Mouse (Mus musculus): Measurements from ENCODE around the gene Fsd1l.
"Not testable (repeated sequence)": the region's sequence is repeated elsewhere in the genome, so short reads cannot be mapped to it uniquely, and the experiment has no call there.

Fsd1l gene

DNA sequence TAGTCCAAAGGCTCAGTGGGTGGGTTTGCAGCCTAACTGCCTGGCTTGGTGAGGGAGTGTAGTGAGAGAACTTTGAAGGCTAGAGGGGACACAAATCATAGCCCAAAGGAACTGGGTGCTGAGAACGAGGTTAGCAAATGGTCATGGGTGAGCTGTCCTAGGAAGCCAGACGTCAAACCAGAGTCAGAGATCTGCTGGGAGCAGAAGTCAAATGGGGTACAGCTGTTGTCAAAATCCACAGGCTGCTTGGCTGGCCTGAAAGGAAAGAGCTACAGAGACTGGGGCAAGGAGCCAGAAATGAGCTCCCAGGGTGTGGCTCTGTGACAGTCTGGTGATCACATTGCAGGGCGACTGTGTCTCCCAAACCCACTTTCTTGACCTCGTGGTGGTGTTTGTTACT lies 2.3 kb upstream of the Fsd1l start:
- in situ Hi-C loops (cut with MboI) = no loop called here

GRCm38 (mm10) chr4:53630963-53631315 lies 332 bp upstream of the Fsd1l start:
- in situ Hi-C loops (cut with MboI) = no loop called here

GRCm38 (mm10) chr4:53632011-53632349 lies 709 bp downstream of the Fsd1l start:
- in situ Hi-C loops (cut with MboI) = no loop called here

- in situ Hi-C loops (cut with MboI) = no loop called here
Measured at GRCm38 (mm10) chr4:53635336-53635735, 4.1 kb downstream of the Fsd1l start.

DNA sequence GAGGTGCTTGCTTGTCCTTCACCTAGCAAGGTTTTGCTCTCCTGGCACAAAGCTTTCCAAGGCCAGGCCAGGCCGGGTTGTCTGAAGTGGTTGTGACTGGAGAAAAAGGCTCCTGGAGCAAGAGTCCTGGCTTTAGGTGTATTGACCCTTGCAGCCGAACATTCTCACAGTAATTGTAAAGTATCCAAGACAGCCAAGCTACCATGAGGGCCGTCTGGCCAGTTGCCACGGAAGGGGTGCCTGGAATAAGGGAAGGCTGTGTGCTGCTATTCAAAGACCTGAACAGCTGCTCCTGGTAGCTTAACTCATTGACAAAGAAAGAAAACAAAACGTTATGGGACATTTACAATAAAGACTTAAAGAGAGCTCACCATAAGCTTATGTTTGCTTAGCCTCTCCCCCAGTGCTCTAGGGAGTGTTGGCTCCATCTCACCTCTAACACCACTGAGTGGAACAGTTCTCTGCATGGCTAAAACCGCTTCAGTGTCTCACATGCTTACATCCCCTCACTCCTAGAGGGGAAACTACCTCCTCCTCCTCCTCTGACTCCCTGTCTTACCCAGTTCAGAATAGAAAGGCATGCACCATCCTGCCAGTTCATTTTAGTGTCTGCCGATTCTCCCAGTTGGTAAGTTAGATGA lies 6.1 kb downstream of the Fsd1l start:
- in situ Hi-C loops (cut with MboI) = no loop called here

GRCm38 (mm10) chr4:53638549-53639123 lies 7.4 kb downstream of the Fsd1l start:
- in situ Hi-C loops (cut with MboI) = no loop called here

DNA sequence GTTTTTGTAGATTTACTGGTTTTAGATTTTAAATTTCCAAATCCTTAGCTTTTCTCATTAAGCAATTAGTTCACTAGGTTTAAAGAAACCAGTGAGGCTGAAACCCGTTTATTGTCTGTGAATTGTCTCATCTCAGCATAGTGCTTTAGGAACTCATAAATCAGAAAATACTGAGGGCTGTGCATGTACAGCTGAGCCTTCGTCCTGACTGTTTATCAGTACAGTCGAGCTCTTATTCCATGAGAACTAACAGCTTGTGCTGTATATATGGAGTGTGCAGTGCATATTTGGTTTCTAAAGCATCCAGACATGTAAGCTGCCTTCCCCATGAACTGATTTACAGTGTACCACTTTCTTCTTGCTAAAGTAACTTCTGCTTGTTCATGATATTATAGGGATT lies 26.8 kb downstream of the Fsd1l start:
- in situ Hi-C loops (cut with MboI) = no loop called here

DNA sequence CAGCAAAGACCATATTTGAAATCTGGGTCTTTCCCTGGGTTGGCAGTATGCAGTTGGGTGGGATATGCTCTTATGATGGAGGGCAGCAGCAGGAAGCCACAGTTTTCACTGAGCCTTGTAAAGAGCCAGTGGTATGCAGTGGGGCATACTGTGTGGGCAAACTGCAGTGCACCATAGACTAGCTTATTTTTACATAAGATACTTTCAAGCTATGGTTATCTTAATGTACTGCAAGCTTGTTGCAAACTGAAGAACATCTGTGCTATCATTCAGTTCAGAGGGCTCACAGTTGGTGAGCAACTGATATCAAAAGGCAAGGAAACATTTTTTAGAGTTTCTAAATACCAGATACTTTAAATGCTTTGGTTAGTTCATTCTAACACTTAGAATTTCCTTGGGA lies 29.4 kb downstream of the Fsd1l start:
- in situ Hi-C loops (cut with MboI) = no loop called here

DNA sequence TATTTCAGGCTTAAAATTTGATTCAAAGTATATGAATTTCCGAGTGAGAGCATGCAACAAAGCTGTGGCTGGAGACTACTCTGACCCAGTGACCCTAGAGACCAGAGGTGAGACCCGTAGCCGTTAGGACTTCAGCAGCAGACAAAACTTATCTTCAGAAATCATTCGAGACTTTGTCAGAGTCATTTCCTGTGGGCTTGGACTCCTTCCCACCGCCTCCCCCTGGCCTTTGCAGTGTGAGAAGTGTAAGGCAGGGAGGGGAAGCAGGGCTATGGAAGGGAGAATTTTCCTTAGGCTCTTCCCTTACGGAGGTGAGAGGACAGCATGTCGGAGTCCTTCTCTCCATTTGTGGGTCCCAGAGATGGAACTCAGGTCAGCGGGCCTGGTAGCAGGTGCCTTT lies 50.8 kb downstream of the Fsd1l start:
- in situ Hi-C loops (cut with MboI) = no loop called here

DNA sequence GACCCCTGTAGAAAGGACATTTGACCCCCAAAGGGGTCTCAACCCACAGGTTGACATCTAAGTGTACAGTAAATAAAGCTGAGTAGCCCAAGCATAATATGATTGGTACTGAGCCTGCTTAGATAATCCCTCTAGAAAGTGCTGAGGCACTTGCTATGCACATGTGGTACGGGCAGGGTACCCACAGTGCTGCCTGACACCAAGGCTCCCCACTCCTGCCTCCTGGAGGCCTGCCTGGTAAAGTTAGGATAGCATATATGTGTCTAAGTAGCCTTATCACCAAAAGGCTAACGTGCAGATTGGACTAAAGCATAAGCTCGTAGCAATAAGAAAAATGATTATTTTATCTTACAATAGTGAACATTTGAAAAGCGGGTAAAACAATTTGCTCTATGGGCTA lies 57.7 kb downstream of the Fsd1l start:
- in situ Hi-C loops (cut with MboI) = no loop called here

DNA sequence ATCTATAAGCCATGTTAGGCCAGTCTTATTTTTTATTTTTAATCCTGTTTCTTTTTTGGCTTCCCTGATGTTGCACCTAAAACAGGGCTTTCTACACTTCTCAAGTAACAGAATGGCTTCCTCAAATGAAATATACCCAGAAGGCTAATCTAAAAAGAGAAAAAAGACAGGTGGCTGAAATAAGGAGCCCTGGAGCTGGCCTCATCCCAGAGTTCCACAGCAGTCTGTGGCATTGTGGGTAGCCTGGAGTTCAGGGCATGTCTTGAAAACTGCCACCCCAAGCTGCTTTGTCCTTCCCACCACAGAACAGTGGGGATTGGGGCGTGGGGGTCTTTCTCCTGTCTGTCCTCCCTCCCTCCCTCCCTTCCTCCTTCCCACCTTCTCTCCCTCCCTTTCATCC lies 60.1 kb downstream of the Fsd1l start:
- in situ Hi-C loops (cut with MboI) = no loop called here

GRCm38 (mm10) chr4:53709166-53709565 lies 77.9 kb downstream of the Fsd1l start:
- in situ Hi-C loops (cut with MboI) = not testable (repeated sequence)

- in situ Hi-C loops (cut with MboI) = no loop called here
Measured at GRCm38 (mm10) chr4:53710021-53710420, 78.8 kb downstream of the Fsd1l start.

DNA sequence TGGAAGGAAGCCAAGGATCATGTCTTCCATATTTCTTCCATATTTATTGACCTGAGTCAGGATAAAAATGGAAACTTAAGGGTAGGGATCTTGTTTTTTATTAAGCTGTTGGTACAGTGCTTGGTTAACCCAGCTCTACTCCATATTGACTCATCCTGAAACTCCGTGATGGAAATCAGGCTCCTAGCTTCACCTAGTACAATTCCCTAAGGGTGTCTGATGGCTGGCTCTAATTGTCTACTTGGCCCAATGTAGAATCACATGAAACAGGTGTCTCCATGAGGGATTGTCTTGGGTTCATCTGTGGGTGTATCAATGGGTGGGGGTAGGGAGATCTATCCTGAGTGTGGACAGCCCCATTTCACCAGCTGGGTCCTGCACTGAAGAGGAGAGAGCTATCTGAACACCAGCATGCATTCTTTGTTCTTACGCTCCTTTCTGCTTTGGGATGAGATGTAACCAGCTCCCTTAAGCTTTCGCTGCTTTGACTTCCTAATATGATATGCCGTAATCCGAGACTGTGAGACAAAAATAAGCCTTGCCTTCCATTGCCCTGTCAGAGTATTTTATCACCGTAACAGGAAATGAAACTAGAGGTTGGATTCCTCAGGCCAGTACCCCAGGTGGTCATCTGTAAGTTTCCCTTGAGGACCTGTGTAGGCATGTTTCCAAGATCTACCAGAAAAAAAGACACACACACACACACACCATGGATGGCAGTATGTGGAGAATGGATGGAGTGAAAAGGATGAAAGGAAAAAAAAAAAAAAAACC lies 79.5 kb downstream of the Fsd1l start:
- in situ Hi-C loops (cut with MboI) = no loop called here

GRCm38 (mm10) chr4:53713704-53714050 lies 82.4 kb downstream of the Fsd1l start, which contains the start of gene Fktn:
Gene Fktn (plus strand): TSS chr4:53713998.
- in situ Hi-C loops (cut with MboI) = no loop called here

DNA sequence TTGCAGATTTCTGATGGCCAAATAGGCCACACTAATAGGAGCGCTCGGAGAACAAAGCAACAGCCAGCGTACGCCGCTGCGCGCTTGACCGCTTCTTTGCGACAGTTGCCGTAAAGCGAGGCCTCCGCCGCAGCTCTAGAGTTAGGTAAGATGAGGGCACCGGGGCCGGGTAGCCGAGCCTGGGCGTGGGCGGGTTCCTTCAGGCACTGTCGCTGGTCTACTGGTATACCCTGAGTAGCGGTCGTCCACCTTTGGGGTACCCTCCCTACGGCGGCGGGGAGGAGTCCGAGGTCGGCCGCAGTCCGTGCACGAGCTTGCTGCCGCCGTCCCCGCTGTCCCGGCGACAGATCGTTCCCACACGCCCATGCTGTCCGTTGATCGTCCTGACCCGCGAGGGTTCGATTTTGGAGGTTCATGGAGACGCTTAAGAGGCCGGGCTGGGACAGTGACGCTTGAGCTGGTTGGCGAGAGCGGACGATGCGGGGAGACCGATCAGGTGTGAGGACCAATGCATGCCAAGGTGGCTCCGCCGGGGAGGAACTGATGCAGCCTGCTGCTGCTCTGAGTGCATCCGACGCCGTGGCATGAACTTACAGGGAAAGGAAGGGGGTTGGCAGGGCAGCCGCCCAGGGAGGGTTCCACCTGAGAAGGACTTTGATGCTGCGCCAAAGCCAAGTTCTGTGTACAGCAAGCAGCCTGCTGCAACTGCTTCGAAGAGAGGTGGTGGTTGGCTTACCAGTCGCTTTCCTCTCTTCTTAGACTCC lies 83.0 kb downstream of the Fsd1l start:
- in situ Hi-C loops (cut with MboI) = no loop called here

DNA sequence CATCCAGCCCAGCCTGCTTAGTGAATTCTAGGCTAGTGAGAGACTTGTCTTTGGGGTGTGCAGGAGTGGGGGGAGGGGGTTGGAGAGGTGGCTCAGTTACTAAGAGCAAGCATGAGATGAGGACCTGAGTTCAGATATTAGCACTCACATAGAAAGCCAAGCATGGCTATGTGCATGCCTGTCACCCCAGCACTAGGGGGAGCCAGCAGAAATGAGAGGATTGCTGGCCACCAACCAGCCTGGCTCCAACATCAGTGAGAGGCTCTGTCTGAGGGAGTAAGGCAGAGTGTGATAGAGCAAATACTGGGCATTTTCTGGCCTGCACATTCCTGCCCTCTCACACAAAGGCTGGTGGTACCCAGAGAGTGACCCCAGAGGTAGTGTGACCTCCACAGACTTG lies 84.7 kb downstream of the Fsd1l start:
- in situ Hi-C loops (cut with MboI) = no loop called here

- in situ Hi-C loops (cut with MboI) = no loop called here
Measured at GRCm38 (mm10) chr4:53717546-53717945, 86.3 kb downstream of the Fsd1l start.

GRCm38 (mm10) chr4:53718261-53718660 lies 87.0 kb downstream of the Fsd1l start:
- in situ Hi-C loops (cut with MboI) = no loop called here

DNA sequence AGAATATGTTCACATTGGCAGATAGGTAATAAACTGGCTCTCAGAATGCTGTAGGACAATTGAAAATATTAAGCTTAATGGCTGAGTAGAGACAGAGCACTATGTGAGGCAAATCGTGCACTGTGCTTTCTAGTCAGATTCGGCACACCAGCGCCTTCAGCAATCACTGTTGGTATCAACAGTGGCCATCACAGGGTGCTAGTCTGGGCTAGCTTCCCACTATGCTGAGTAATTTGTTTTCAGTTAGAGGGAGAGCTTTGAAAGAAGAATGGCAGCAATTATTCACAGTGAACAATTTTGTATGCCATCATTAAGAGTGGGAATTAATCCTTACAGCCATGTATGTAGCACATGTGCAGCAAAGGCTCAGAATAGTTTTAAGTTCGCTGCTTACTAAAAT lies 91.2 kb downstream of the Fsd1l start:
- in situ Hi-C loops (cut with MboI) = no loop called here

- in situ Hi-C loops (cut with MboI) = not testable (repeated sequence)
Measured at GRCm38 (mm10) chr4:53726100-53726499, 94.8 kb downstream of the Fsd1l start.

DNA sequence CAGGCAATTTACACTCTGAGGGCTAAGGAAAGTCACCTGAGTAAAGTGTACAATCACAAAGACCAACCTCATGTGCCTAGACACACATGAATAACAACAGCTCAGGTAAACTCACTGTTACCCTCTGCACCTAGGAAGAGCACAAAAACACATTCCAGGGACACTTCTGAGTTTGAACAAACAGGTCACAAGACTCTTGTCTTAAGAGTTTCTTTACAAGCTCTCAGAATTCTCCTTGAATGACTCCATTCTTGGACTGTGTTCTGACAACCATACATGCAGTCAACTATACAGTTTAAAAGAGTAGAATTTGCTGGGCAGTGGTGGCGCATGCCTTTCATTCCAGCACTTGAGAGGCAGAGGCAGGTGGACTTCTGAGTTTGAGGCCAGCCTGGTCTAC lies 96.8 kb downstream of the Fsd1l start:
- in situ Hi-C loops (cut with MboI) = no loop called here

All from mature B cell (primary cell).